ENCODE assay signal across 8 mouse cellular contexts in genomic region chr5:134907135-134907534, GRCm38 (mm10). TPM values are rescaled to one million over a fixed set of nuclear protein-coding genes. Genes with fewer than 3 reads are reported as not detected.
DNase-seq lines count a peak whose midpoint lies in the region; ATAC-seq and TF ChIP-seq lines count a peak whose summit lies in the region.

No protein-coding gene starts in this region.

- peak; percentile 35 to 53 for DNase-seq in monocyte, adult 2 months (ENCODE audit: low read depth in 1 of 2, low spot score in 2 of 2)
- DNase-seq in embryo, embryonic 9.5 days (ENCODE audit: extremely low spot score): peak; percentile 94
- DNase-seq in gastrocnemius, postnatal 4 days (ENCODE audit: low spot score in 2 of 2): peak; percentile 88 to 93
- DNase-seq in left cerebral cortex, postnatal 25 days (ENCODE audit: low spot score in 2 of 2): peak; percentile 93 to 97
- peak; percentile 34 to 70 for DNase-seq in spleen, adult 2 months (ENCODE audit: low read depth in 1 of 2, low spot score in 2 of 2)

- 1% methylated on average over 13 of the region's 13 CpGs for WGBS in intestine, embryonic 16.5 days
- WGBS in midbrain, embryonic 12.5 days: 1% methylated on average over 13 of the region's 13 CpGs
- WGBS in spleen, adult 2 months: under 1% methylated on average over 13 of the region's 13 CpGs

- H3K9me3 ChIP-seq in intestine, embryonic 16.5 days (ENCODE audit: control insufficient read depth, low read length): no peaks in the 10 kb centered on the region
- H3K9me3 ChIP-seq in midbrain, embryonic 12.5 days: no peaks in the 10 kb centered on the region

- no peaks in the 10 kb centered on the region for H3K27me3 ChIP-seq in intestine, embryonic 16.5 days (replicated peaks; ENCODE audit: control insufficient read depth, insufficient read depth, low read length)
- no peaks in the 10 kb centered on the region for H3K27me3 ChIP-seq in midbrain, embryonic 12.5 days
- no peaks in the 10 kb centered on the region for H3K27me3 ChIP-seq in spleen, adult 2 months (ENCODE audit: control insufficient read depth, insufficient read depth, low read length)

- intact Hi-C loops in left cerebral cortex, postnatal 25 days (cut with DNase I): loop anchor here (1.0 to 10.0 kb wide), 2 partner anchors 59 to 412 kb away; no protein-coding TSS in a partner anchor

- ATAC-seq in monocyte, adult 5-6 weeks (replicated peaks; ENCODE audit: insufficient number of reproducible peaks, low FRiP score, low TSS enrichment, poor library complexity, severe bottlenecking): no peak
- ATAC-seq in intestine, embryonic 16.5 days: peak; percentile 92
- 0 out of 2 replicates have a peak, but pooled peaks have one; percentile 75 for ATAC-seq in midbrain, embryonic 12.5 days (ENCODE audit: low FRiP score, low read depth)

- H3K9ac ChIP-seq in intestine, embryonic 16.5 days (ENCODE audit: low read depth, low read length): no peak overlapping the region
- no peak overlapping the region for H3K9ac ChIP-seq in midbrain, embryonic 12.5 days (replicated peaks)

- no peaks in the 10 kb centered on the region for H3K4me1 ChIP-seq in intestine, embryonic 16.5 days (ENCODE audit: control insufficient read depth, insufficient read depth, low read length)
- no peaks in the 10 kb centered on the region for H3K4me1 ChIP-seq in midbrain, embryonic 12.5 days
- H3K4me1 ChIP-seq in spleen, adult 2 months (ENCODE audit: control insufficient read depth, insufficient read depth, insufficient read length): no peaks in the 10 kb centered on the region

- H3K27ac ChIP-seq in intestine, embryonic 16.5 days (ENCODE audit: low read length): peak overlapping the region; percentile 44; the same call in 1 of the 2 replicates
- no peak overlapping the region for H3K27ac ChIP-seq in midbrain, embryonic 12.5 days (replicated peaks)
- no peak overlapping the region for H3K27ac ChIP-seq in spleen, adult 2 months (ENCODE audit: insufficient read depth, low read length)

- no peak for TF ChIP-seq POLR2A in spleen, adult 2 months (IDR thresholded peaks at IDR 0.05; ENCODE audit: low read depth, low read length)

- H3K4me3 ChIP-seq in intestine, embryonic 16.5 days (ENCODE audit: low read length): no peak overlapping the region
- H3K4me3 ChIP-seq in midbrain, embryonic 12.5 days: no peak overlapping the region
- no peak overlapping the region for H3K4me3 ChIP-seq in spleen, adult 2 months (ENCODE audit: extremely low read depth, insufficient read depth, insufficient read length)

- no peaks in the 10 kb centered on the region for H3K36me3 ChIP-seq in intestine, embryonic 16.5 days (ENCODE audit: control insufficient read depth, insufficient read depth, low read length)
- no peaks in the 10 kb centered on the region for H3K36me3 ChIP-seq in midbrain, embryonic 12.5 days
- H3K36me3 ChIP-seq in spleen, adult 2 months (ENCODE audit: control insufficient read depth, insufficient read depth, low read length): no peaks in the 10 kb centered on the region

- peak; percentile 90 for TF ChIP-seq CTCF in spleen, adult 2 months (IDR thresholded peaks at IDR 0.05; ENCODE audit: extremely low read depth, insufficient read depth, insufficient read length, insufficient replicate concordance)

- no peak overlapping the region for H3K4me2 ChIP-seq in intestine, embryonic 16.5 days (ENCODE audit: low read depth, low read length)
- no peak overlapping the region for H3K4me2 ChIP-seq in midbrain, embryonic 12.5 days (replicated peaks)

RNA-seq across cellular contexts. Expression of gene Tmem270, which starts 0.6 kb away (rescaled TPM):
- not detected in 3 replicates for total RNA-seq in monocyte, adult 5-6 weeks (2017)
- not detected for total RNA-seq in gastrocnemius, postnatal 4 days (2021)
- not detected in 2 replicates for polyA plus RNA-seq in intestine, embryonic 16.5 days (2015; fragmentation: Nextera tagmentation; extraction: Ambion mirVana)
- not detected for total RNA-seq in left cerebral cortex, postnatal 25 days (2021)
- not detected in 2 replicates for polyA plus RNA-seq in midbrain, embryonic 12.5 days (2016; fragmentation: Nextera tagmentation; extraction: Ambion mirVana)
- 0.14 TPM in 1 of 2 replicates, not detected in the other for polyA plus RNA-seq in spleen, adult 2 months (2012; rRNA removed)

RNA-seq across cellular contexts. Expression of gene Cldn13, which starts 8.2 kb away (rescaled TPM):
- total RNA-seq in monocyte, adult 5-6 weeks (2017): not detected in 3 replicates
- not detected for total RNA-seq in gastrocnemius, postnatal 4 days (2021)
- 2.1 and 6.4 TPM in 2 replicates for polyA plus RNA-seq in intestine, embryonic 16.5 days (2015; fragmentation: Nextera tagmentation; extraction: Ambion mirVana)
- total RNA-seq in left cerebral cortex, postnatal 25 days (2021): not detected
- polyA plus RNA-seq in midbrain, embryonic 12.5 days (2016; fragmentation: Nextera tagmentation; extraction: Ambion mirVana): 2.5 TPM in 2 replicates
- 32.3 and 35.1 TPM in 2 replicates for polyA plus RNA-seq in spleen, adult 2 months (2012; rRNA removed)

RNA-seq across cellular contexts. Expression of gene Mettl27, which starts 25.0 kb away (rescaled TPM):
- total RNA-seq in monocyte, adult 5-6 weeks (2017): 1.3 to 1.6 TPM in 2 of 3 replicates, not detected in the other
- 10 to 100 TPM in 1 of 2 experiments, 1 to 10 TPM in 1; 8.7 to 10.3 TPM for total RNA-seq in gastrocnemius, postnatal 4 days (2021)
- polyA plus RNA-seq in intestine, embryonic 16.5 days (2015; fragmentation: Nextera tagmentation; extraction: Ambion mirVana): 27.2 TPM in 2 replicates
- total RNA-seq in left cerebral cortex, postnatal 25 days (2021): 1 to 10 TPM; 9.0 to 9.8 TPM
- 9.5 and 10.4 TPM in 2 replicates for polyA plus RNA-seq in midbrain, embryonic 12.5 days (2016; fragmentation: Nextera tagmentation; extraction: Ambion mirVana)
- polyA plus RNA-seq in spleen, adult 2 months (2012; rRNA removed): 9.8 and 11.3 TPM in 2 replicates

RNA-seq across cellular contexts. Expression of gene Cldn4, which starts 39.6 kb away (rescaled TPM):
- not detected in 3 replicates for total RNA-seq in monocyte, adult 5-6 weeks (2017)
- not detected for total RNA-seq in gastrocnemius, postnatal 4 days (2021)
- polyA plus RNA-seq in intestine, embryonic 16.5 days (2015; fragmentation: Nextera tagmentation; extraction: Ambion mirVana): 48.7 and 54.2 TPM in 2 replicates
- not detected for total RNA-seq in left cerebral cortex, postnatal 25 days (2021)
- 0.98 and 2.0 TPM in 2 replicates for polyA plus RNA-seq in midbrain, embryonic 12.5 days (2016; fragmentation: Nextera tagmentation; extraction: Ambion mirVana)
- 0.38 and 0.44 TPM in 2 replicates for polyA plus RNA-seq in spleen, adult 2 months (2012; rRNA removed)

Comparison
In these comparisons a context has a peak if more than half of its experiments do, and no peak if none do; other contexts are left out.
1. DNase-seq: peak in every context shown above with its lines; median percentile 95 in left cerebral cortex, postnatal 25 days; 94 in embryo, embryonic 9.5 days; 90 in gastrocnemius, postnatal 4 days; 52 in spleen, adult 2 months; 44 in monocyte, adult 2 months.